Comparison of ENCODE assay signal across 9 mouse cellular contexts in the genomic region with DNA sequence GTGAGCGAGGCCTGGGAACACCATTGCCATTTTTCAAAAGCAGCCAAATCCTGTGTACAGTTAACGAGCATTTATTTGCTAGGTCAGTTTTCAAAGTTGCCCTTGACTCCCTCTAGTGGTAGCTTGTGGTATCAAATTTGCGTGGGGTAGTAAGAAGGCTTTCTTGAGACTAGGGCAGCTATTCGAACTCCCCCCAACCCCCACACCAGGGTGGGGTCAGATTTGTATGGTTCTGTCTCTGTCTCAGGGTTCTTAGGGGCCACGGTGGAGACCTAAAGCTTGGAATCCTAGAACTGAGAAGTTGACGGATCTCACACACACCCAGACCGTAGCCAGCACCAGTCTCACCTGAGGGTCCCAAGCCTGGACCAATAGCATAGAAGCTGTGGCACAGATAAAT. TPM values are rescaled to one million over a fixed set of nuclear protein-coding genes. Genes with fewer than 3 reads are reported as not detected.
DNase-seq lines count a peak whose midpoint lies in the region; ATAC-seq lines count a peak whose summit lies in the region.
"Had no signal": no experiment of that assay in that cellular context is flagged by ENCODE, and none has a peak within 500 bp of the region (broad histone marks: within the 10 kb centered on the region; RNA-seq: fewer than 3 reads in every experiment).

No protein-coding gene starts in this region.

- no peaks in the 10 kb centered on the region for H3K36me3 ChIP-seq in heart, embryonic 11.5 days (ENCODE audit: control insufficient read depth, insufficient read depth, low read length)
- H3K36me3 ChIP-seq in forebrain, embryonic 13.5 days (ENCODE audit: poor library complexity, severe bottlenecking), result no peaks in the 10 kb centered on the region
- H3K36me3 ChIP-seq in intestine, embryonic 14.5 days (ENCODE audit: control insufficient read depth, insufficient read depth, low read length), result 0 out of 2 replicates have a peak, but pooled peaks cover 2% of the 10 kb centered on the region
- H3K36me3 ChIP-seq: neural tube, embryonic 12.5 days had no signal

- peaks cover 2% of the 10 kb centered on the region; the same call in 1 of the 2 replicates for H3K4me1 ChIP-seq in heart, embryonic 11.5 days (ENCODE audit: control insufficient read depth, insufficient read depth, low read length)
- H3K4me1 ChIP-seq in forebrain, embryonic 13.5 days, result no peaks in the 10 kb centered on the region
- no peaks in the 10 kb centered on the region for H3K4me1 ChIP-seq in intestine, embryonic 14.5 days (replicated peaks; ENCODE audit: control insufficient read depth, insufficient read depth, low read length)
- H3K4me1 ChIP-seq: neural tube, embryonic 12.5 days had no signal

- ATAC-seq in heart, embryonic 11.5 days (replicated peaks; ENCODE audit: insufficient number of reproducible peaks, low FRiP score, low TSS enrichment), result no peak
- peak; percentile 38; the same call in 1 of the 2 replicates for ATAC-seq in forebrain, embryonic 13.5 days
- ATAC-seq in intestine, embryonic 14.5 days (replicated peaks; ENCODE audit: low FRiP score, low TSS enrichment, low read depth), result peak; percentile 51
- peak; percentile 39; the same call in 1 of the 2 replicates for ATAC-seq in megakaryocyte-erythroid progenitor cell, adult 5-6 weeks (replicated peaks; ENCODE audit: low FRiP score, low TSS enrichment, poor library complexity, severe bottlenecking)

- H3K4me3 ChIP-seq in heart, embryonic 11.5 days (ENCODE audit: low read depth, low read length), result no peak overlapping the region
- no peak overlapping the region for H3K4me3 ChIP-seq in forebrain, embryonic 13.5 days
- no peak overlapping the region for H3K4me3 ChIP-seq in intestine, embryonic 14.5 days (ENCODE audit: low read depth, low read length)
- H3K4me3 ChIP-seq: neural tube, embryonic 12.5 days had no signal

- H3K27me3 ChIP-seq in heart, embryonic 11.5 days (ENCODE audit: control insufficient read depth, insufficient read depth, low read length), result no peaks in the 10 kb centered on the region
- H3K27me3 ChIP-seq in forebrain, embryonic 13.5 days, result no peaks in the 10 kb centered on the region
- no peaks in the 10 kb centered on the region for H3K27me3 ChIP-seq in intestine, embryonic 14.5 days (replicated peaks; ENCODE audit: control insufficient read depth, insufficient read depth, low read length)
- H3K27me3 ChIP-seq: neural tube, embryonic 12.5 days had no signal

- H3K9me3 ChIP-seq in heart, embryonic 11.5 days (replicated peaks; ENCODE audit: control insufficient read depth, low read length), result no peaks in the 10 kb centered on the region
- H3K9me3 ChIP-seq in forebrain, embryonic 13.5 days (replicated peaks), result no peaks in the 10 kb centered on the region
- H3K9me3 ChIP-seq in intestine, embryonic 14.5 days (ENCODE audit: control insufficient read depth, low read length), result peaks cover 3% of the 10 kb centered on the region; the same call in 1 of the 2 replicates
- H3K9me3 ChIP-seq: neural tube, embryonic 12.5 days had no signal

- peak; percentile 62 to 81 for DNase-seq in heart, adult 18-20 months
- peak; percentile 84 for DNase-seq in c-Kit-positive CD71-negative TER-119-negative erythroid progenitor cells, embryonic 14.5 days (ENCODE audit: low read depth)
- DNase-seq in intestine, embryonic 14.5 days (ENCODE audit: low spot score), result peak; percentile 88
- DNase-seq in left cerebral cortex, adult 9 months (ENCODE audit: low spot score in 2 of 2), result peak; percentile 49 to 86
- DNase-seq in spleen, adult 12 weeks (ENCODE audit: low spot score), result peak; percentile 42

- no peak overlapping the region for H3K9ac ChIP-seq in heart, embryonic 11.5 days (ENCODE audit: low read depth, low read length)
- H3K9ac ChIP-seq in forebrain, embryonic 13.5 days, result no peak overlapping the region
- H3K9ac ChIP-seq in intestine, embryonic 14.5 days (ENCODE audit: low read length), result no peak overlapping the region

- WGBS in heart, embryonic 11.5 days (ENCODE audit: insufficient replicate concordance), result 21% methylated on average over 7 of the region's 7 CpGs
- WGBS in forebrain, embryonic 13.5 days, result 24% methylated on average over 7 of the region's 7 CpGs
- 20% methylated on average over 7 of the region's 7 CpGs for WGBS in intestine, embryonic 14.5 days

- no peak overlapping the region for H3K4me2 ChIP-seq in heart, embryonic 11.5 days
- H3K4me2 ChIP-seq in forebrain, embryonic 13.5 days, result no peak overlapping the region
- H3K4me2 ChIP-seq in intestine, embryonic 14.5 days (ENCODE audit: low read length), result no peak overlapping the region
- H3K4me2 ChIP-seq: neural tube, embryonic 12.5 days had no signal

- H3K27ac ChIP-seq in heart, embryonic 11.5 days (ENCODE audit: low read depth, low read length), result no peak overlapping the region
- no peak overlapping the region for H3K27ac ChIP-seq in forebrain, embryonic 13.5 days
- no peak overlapping the region for H3K27ac ChIP-seq in intestine, embryonic 14.5 days (ENCODE audit: low read depth)
- H3K27ac ChIP-seq: neural tube, embryonic 12.5 days had no signal

RNA-seq across cellular contexts. Expression of gene P2rx4, which starts 18.7 kb away (rescaled TPM):
- total RNA-seq in heart, adult 18-20 months (2021), result 10 to 100 TPM; 21.4 to 21.5 TPM
- polyA plus RNA-seq in heart, embryonic 11.5 days (2014; fragmentation: Nextera tagmentation; extraction: Ambion mirVana), result 13.1 and 13.8 TPM in 2 replicates
- polyA plus RNA-seq in forebrain, embryonic 13.5 days (2015; fragmentation: Nextera tagmentation; extraction: Ambion mirVana), result 6.2 and 6.8 TPM in 2 replicates
- polyA plus RNA-seq in intestine, embryonic 14.5 days (2014; fragmentation: Nextera tagmentation; extraction: Ambion mirVana), result 20.9 and 21.0 TPM in 2 replicates
- total RNA-seq in megakaryocyte-erythroid progenitor cell, adult 5-6 weeks (2014; fragmentation: Nextera tagmentation), result 15.5 and 29.1 TPM in 2 replicates
- 5.7 and 8.8 TPM in 2 replicates for total RNA-seq in megakaryocyte-erythroid progenitor cell, adult 5-6 weeks (2017)

RNA-seq across cellular contexts. Expression of gene Camkk2, which starts 53.1 kb away (rescaled TPM):
- 10 to 100 TPM in 1 of 2 experiments, 1 to 10 TPM in 1; 8.6 to 12.1 TPM for total RNA-seq in heart, adult 18-20 months (2021)
- polyA plus RNA-seq in heart, embryonic 11.5 days (2014; fragmentation: Nextera tagmentation; extraction: Ambion mirVana), result 8.7 and 14.0 TPM in 2 replicates
- 40.0 and 41.1 TPM in 2 replicates for polyA plus RNA-seq in forebrain, embryonic 13.5 days (2015; fragmentation: Nextera tagmentation; extraction: Ambion mirVana)
- polyA plus RNA-seq in intestine, embryonic 14.5 days (2014; fragmentation: Nextera tagmentation; extraction: Ambion mirVana), result 24.3 and 27.3 TPM in 2 replicates
- total RNA-seq in megakaryocyte-erythroid progenitor cell, adult 5-6 weeks (2014; fragmentation: Nextera tagmentation), result 39.0 and 40.9 TPM in 2 replicates
- 15.8 and 18.4 TPM in 2 replicates for total RNA-seq in megakaryocyte-erythroid progenitor cell, adult 5-6 weeks (2017)
